Mouse (Mus musculus): ENCODE data around the gene Cntfr. TPM values are rescaled to one million over a fixed set of nuclear protein-coding genes. Genes with fewer than 3 reads are reported as not detected.

Gene Cntfr
- polyA plus RNA-seq, 1 experiment, result 3.0 TPM

DNA sequence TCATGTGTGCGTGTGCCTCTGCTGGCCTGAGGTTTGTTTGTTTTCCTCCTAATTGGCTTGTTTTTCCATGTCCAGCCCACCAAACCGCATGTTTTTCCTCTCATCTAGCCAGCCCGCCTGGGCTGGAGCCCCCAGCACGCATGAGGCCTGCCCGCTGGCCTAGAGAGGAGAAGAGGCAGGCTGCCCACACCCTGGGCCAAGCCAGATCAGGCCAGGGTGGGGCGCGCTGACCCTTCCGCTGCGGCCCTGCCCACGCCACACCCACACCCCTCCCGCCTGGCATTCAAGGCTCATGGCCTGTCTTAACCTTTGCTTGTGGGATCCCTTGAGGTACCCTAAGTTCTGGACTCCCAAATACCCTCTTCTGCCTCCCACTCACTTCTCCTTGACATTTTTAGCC, 30.2 kb downstream of the Cntfr start:
- Histone ChIP-seq H3K27ac (ENCODE audit: control insufficient read depth, insufficient read depth, low read length) (no peak overlapping the region), H3K27me3 (ENCODE audit: control insufficient read depth, insufficient read depth, low read length) (no peaks in the 10 kb centered on the region), H3K4me3 (ENCODE audit: control insufficient read depth, insufficient read depth, low read length) (no peak overlapping the region), H3K4me1 (replicated peaks; ENCODE audit: control insufficient read depth, insufficient read depth, low read length) (peaks cover 4% of the 10 kb centered on the region; the same call in 1 of the 2 replicates), H3K36me3 (ENCODE audit: control insufficient read depth, insufficient read depth, low read length) (no peaks in the 10 kb centered on the region)
- TF ChIP-seq CTCF (IDR thresholded peaks at IDR 0.05; ENCODE audit: borderline replicate concordance, control insufficient read depth, extremely low read depth, insufficient read depth, low read length, poor library complexity) (no peak), POLR2A (IDR thresholded peaks at IDR 0.05; ENCODE audit: control insufficient read depth, extremely low read depth, insufficient read depth, low read length, poor library complexity) (no peak)
- no peak for DNase-seq
- WGBS, result 95% methylated on average over 11 of the region's 11 CpGs

DNA sequence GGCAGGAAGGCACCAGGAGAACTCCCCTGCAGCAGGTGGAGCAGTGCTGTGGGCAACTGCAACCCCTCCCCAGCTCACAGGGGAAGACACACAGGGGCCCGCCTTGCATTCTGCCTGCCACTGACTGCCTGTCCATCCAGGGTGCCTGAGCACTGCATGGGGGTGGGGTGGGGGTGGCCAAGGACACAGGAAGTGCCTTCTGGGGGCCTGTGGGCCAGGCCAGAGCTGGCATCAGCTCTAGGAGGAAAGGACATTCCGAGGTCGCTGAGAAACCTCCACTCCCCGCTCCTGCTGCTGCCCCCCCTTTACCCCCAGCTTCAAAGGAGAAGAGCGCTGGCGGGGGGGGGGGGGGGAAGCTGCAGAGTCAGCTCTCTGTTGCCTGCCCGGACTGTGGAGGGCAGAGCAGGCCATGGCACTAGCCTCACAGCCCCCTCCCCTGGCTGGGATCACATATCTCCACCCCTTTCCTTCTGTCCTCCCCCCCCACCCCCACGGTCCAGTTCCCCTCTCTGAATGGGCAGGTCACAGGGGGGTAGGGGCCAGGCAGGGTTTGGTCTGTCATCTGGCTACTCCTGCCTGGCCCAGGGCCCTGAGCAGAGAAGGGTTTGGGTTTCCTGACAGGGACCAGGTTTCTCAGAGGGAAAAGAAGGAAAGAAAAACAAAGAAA, 31.7 kb downstream of the Cntfr start:
- DNase-seq, result no peak
- Histone ChIP-seq H3K27me3 (ENCODE audit: control insufficient read depth, insufficient read depth, low read length) (no peaks in the 10 kb centered on the region), H3K36me3 (ENCODE audit: control insufficient read depth, insufficient read depth, low read length) (no peaks in the 10 kb centered on the region), H3K4me1 (replicated peaks; ENCODE audit: control insufficient read depth, insufficient read depth, low read length) (peaks cover 4% of the 10 kb centered on the region; the same call in 1 of the 2 replicates), H3K27ac (ENCODE audit: control insufficient read depth, insufficient read depth, low read length) (no peak overlapping the region), H3K4me3 (ENCODE audit: control insufficient read depth, insufficient read depth, low read length) (no peak overlapping the region)
- no peak for TF ChIP-seq CTCF (IDR thresholded peaks at IDR 0.05; ENCODE audit: borderline replicate concordance, control insufficient read depth, extremely low read depth, insufficient read depth, low read length, poor library complexity)
- no peak for TF ChIP-seq POLR2A (IDR thresholded peaks at IDR 0.05; ENCODE audit: control insufficient read depth, extremely low read depth, insufficient read depth, low read length, poor library complexity)
- 1% methylated on average over 7 of the region's 8 CpGs for WGBS

DNA sequence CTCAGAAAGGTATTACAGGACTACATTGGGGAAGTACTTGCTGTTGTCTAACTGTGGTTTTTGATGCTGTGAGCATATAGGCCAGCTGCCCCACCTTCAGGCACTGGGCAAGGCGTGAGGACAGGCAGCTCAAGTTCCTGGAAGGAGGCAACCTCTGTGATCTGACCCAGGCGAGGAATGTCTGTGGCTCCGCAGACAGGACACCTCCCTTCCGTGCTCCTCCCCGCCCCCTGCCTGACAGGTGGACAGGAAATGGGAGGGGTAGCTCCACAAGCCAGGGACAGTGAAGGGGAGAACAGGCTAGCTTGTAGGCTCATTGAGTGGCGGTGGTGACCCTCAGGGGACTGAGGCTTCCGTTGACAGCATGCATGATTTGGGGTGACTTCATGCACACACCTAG, 32.4 kb downstream of the Cntfr start:
- Histone ChIP-seq H3K4me1 (replicated peaks; ENCODE audit: control insufficient read depth, insufficient read depth, low read length) (peaks cover 4% of the 10 kb centered on the region; the same call in 1 of the 2 replicates), H3K4me3 (ENCODE audit: control insufficient read depth, insufficient read depth, low read length) (no peak overlapping the region), H3K27ac (ENCODE audit: control insufficient read depth, insufficient read depth, low read length) (no peak overlapping the region), H3K36me3 (ENCODE audit: control insufficient read depth, insufficient read depth, low read length) (no peaks in the 10 kb centered on the region), H3K27me3 (ENCODE audit: control insufficient read depth, insufficient read depth, low read length) (no peaks in the 10 kb centered on the region)
- WGBS, result 9% methylated on average over 7 of the region's 7 CpGs
- no peak for DNase-seq
- no peak for TF ChIP-seq CTCF (IDR thresholded peaks at IDR 0.05; ENCODE audit: borderline replicate concordance, control insufficient read depth, extremely low read depth, insufficient read depth, low read length, poor library complexity)
- TF ChIP-seq POLR2A (IDR thresholded peaks at IDR 0.05; ENCODE audit: control insufficient read depth, extremely low read depth, insufficient read depth, low read length, poor library complexity), result no peak

DNA sequence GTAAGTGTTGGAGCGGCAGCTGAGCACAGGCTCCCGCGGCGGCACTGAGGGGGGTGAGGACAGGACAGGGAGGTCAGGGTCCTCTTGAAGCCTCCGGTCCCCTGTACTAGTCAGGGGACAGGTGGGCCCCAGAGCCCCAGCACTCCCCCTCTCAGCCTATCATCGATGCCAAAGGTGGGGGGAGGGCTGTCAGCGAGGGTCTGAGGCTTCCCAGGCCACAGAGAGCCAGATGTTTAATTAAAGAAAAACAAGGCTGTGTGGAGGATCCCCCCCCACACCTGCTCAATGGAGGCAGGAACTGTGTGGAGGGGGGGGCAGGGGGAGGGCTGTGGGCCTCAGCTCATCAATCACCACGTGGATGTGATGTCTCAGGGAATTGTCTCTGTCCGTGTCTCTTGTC, 33.3 kb downstream of the Cntfr start:
- H3K4me1 ChIP-seq (replicated peaks; ENCODE audit: control insufficient read depth, insufficient read depth, low read length), result peaks cover 4% of the 10 kb centered on the region; the same call in 1 of the 2 replicates
- no peaks in the 10 kb centered on the region for H3K27me3 ChIP-seq (ENCODE audit: control insufficient read depth, insufficient read depth, low read length)
- no peak for DNase-seq
- no peak overlapping the region for H3K27ac ChIP-seq (ENCODE audit: control insufficient read depth, insufficient read depth, low read length)
- WGBS, result 64% methylated on average over 9 of the region's 9 CpGs
- no peak for TF ChIP-seq CTCF (IDR thresholded peaks at IDR 0.05; ENCODE audit: borderline replicate concordance, control insufficient read depth, extremely low read depth, insufficient read depth, low read length, poor library complexity)
- no peak for TF ChIP-seq POLR2A (IDR thresholded peaks at IDR 0.05; ENCODE audit: control insufficient read depth, extremely low read depth, insufficient read depth, low read length, poor library complexity)
- H3K36me3 ChIP-seq (ENCODE audit: control insufficient read depth, insufficient read depth, low read length), result no peaks in the 10 kb centered on the region
- H3K4me3 ChIP-seq (ENCODE audit: control insufficient read depth, insufficient read depth, low read length), result no peak overlapping the region

DNA sequence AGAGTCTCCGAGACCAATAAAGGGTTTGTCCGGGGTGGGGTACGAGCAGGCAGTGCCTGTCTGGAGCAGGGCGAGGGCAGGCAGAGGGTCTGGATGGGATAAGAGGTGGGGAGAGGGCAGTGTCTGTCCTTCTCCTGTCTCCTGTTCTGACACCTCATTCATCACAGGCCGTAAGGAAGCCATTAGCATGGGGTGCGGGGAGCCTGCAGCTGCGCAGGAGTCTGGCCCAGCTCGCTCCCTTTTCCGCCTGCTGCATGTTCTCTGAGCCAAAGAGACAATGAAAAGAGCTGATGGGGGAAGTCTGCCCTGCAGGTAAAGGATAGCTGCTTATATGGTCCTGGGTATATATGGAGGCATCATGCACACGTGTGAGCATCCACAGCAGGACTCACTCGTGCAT, 34.2 kb downstream of the Cntfr start:
- WGBS, result 79% methylated on average over 11 of the region's 11 CpGs
- H3K4me1 ChIP-seq (replicated peaks; ENCODE audit: control insufficient read depth, insufficient read depth, low read length), result peaks cover 4% of the 10 kb centered on the region; the same call in 1 of the 2 replicates
- no peak overlapping the region for H3K4me3 ChIP-seq (ENCODE audit: control insufficient read depth, insufficient read depth, low read length)
- H3K27me3 ChIP-seq (ENCODE audit: control insufficient read depth, insufficient read depth, low read length), result no peaks in the 10 kb centered on the region
- no peak for DNase-seq
- no peak overlapping the region for H3K27ac ChIP-seq (ENCODE audit: control insufficient read depth, insufficient read depth, low read length)
- H3K36me3 ChIP-seq (ENCODE audit: control insufficient read depth, insufficient read depth, low read length), result no peaks in the 10 kb centered on the region
- no peak for TF ChIP-seq POLR2A (IDR thresholded peaks at IDR 0.05; ENCODE audit: control insufficient read depth, extremely low read depth, insufficient read depth, low read length, poor library complexity)
- no peak for TF ChIP-seq CTCF (IDR thresholded peaks at IDR 0.05; ENCODE audit: borderline replicate concordance, control insufficient read depth, extremely low read depth, insufficient read depth, low read length, poor library complexity)

DNA sequence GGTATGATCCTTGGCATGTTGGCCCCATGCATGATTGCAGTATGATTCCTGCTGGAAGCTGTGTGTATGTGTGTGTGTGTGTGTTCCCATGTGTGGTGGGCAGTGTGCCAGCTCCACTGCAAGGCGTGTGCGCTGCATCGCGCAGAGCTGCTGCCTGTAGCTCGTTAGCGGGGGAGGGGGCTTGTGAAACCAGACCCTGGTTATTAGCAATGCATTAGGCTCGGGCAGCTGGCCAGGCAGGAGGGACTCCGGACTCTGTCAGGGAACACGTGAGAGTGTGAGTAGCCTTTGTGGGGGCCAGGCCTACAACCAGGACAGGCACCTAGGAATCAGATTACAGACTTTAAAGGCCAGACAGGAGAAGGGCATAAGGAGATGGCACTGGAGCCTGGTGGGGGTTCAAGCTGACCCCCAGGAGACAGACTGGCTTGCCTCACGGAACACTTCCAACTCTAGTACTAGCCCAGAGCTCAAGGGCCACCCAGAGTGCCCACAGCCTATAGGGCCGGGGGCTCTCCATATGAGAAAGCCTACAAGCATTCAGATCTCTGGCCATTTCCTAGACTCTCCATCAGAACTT, 35.9 kb downstream of the Cntfr start:
- Histone ChIP-seq H3K27ac (ENCODE audit: control insufficient read depth, insufficient read depth, low read length) (no peak overlapping the region), H3K36me3 (ENCODE audit: control insufficient read depth, insufficient read depth, low read length) (no peaks in the 10 kb centered on the region), H3K27me3 (ENCODE audit: control insufficient read depth, insufficient read depth, low read length) (no peaks in the 10 kb centered on the region), H3K4me1 (replicated peaks; ENCODE audit: control insufficient read depth, insufficient read depth, low read length) (peaks cover 4% of the 10 kb centered on the region; the same call in 1 of the 2 replicates), H3K4me3 (ENCODE audit: control insufficient read depth, insufficient read depth, low read length) (no peak overlapping the region)
- WGBS, result 89% methylated on average over 11 of the region's 11 CpGs
- DNase-seq, result no peak
- TF ChIP-seq POLR2A (IDR thresholded peaks at IDR 0.05; ENCODE audit: control insufficient read depth, extremely low read depth, insufficient read depth, low read length, poor library complexity) (no peak), CTCF (IDR thresholded peaks at IDR 0.05; ENCODE audit: borderline replicate concordance, control insufficient read depth, extremely low read depth, insufficient read depth, low read length, poor library complexity) (no peak)

Measured in thymus, adult 2 months (tissue).